8 mouse cellular contexts compared by ENCODE assay signal in the genomic region with DNA sequence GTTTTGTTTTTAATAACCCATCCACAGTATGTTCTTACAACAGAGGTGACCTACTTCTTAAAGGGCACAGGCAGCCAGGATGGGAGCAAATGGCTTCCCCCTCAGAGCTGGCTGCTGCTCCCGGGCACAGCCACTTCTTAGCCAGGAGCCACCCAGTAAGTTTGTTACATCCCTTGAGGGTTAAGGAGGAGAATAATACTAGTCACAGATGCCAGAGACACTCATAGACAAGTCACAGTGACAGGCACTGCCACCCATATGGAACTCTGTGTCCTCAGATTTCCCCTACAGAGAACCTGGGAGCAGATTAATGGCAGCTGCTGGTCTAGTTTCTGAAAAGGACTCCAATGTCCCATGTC. TPM values are rescaled to one million over a fixed set of nuclear protein-coding genes. Genes with fewer than 3 reads are reported as not detected.
A peak's percentile ranks its signal among the peaks of the same experiment; 100 is the strongest.
DNase-seq lines count a peak whose midpoint lies in the region; ATAC-seq and TF ChIP-seq lines count a peak whose summit lies in the region.

No protein-coding gene starts in this region.

- 0 out of 2 replicates have a peak overlapping the region, but pooled peaks have one; percentile 20 for H3K4me3 ChIP-seq in heart, embryonic 15.5 days
- H3K4me3 ChIP-seq in G1E (ENCODE audit: low read depth, low read length) = peak overlapping the region; percentile 69; the same call in 1 of the 2 replicates
- peak overlapping the region; percentile 36 for H3K4me3 ChIP-seq in forebrain, embryonic 15.5 days
- peak overlapping the region; percentile 40 for H3K4me3 ChIP-seq in liver, postnatal 0 days (ENCODE audit: low read depth, low read length)

- 42% methylated on average over 1 of the region's 1 CpGs for WGBS in heart, embryonic 15.5 days
- WGBS in forebrain, embryonic 15.5 days = 21% methylated on average over 1 of the region's 1 CpGs
- 38% methylated on average over 1 of the region's 1 CpGs for WGBS in liver, postnatal 0 days (ENCODE audit: insufficient replicate concordance)

- ATAC-seq in heart, embryonic 15.5 days (replicated peaks; ENCODE audit: insufficient number of reproducible peaks, insufficient read depth, low FRiP score, low read depth) = no peak
- ATAC-seq in G1E (ENCODE audit: extremely low read depth, insufficient number of reproducible peaks, low FRiP score, poor library complexity, severe bottlenecking) = 0 out of 2 replicates have a peak, but pooled peaks have one; percentile 1
- ATAC-seq in forebrain, embryonic 15.5 days (replicated peaks) = 0 out of 2 replicates have a peak, but pooled peaks have one; percentile 6
- peak; percentile 1; the same call in 1 of the 2 replicates for ATAC-seq in liver, postnatal 0 days

- TF ChIP-seq EP300 in liver, postnatal 0 days (IDR thresholded peaks at IDR 0.05; ENCODE audit: low read depth) = no peak

- H3K27ac ChIP-seq in heart, embryonic 15.5 days = peak overlapping the region; percentile 97
- peak overlapping the region; percentile 98 for H3K27ac ChIP-seq in forebrain, embryonic 15.5 days (replicated peaks)
- peak overlapping the region; percentile 100 for H3K27ac ChIP-seq in liver, postnatal 0 days (ENCODE audit: low read depth)

- no peaks in the 10 kb centered on the region for H3K9me3 ChIP-seq in heart, embryonic 15.5 days (replicated peaks)
- no peaks in the 10 kb centered on the region for H3K9me3 ChIP-seq in G1E (replicated peaks)
- no peaks in the 10 kb centered on the region for H3K9me3 ChIP-seq in forebrain, embryonic 15.5 days
- H3K9me3 ChIP-seq in liver, postnatal 0 days (ENCODE audit: low read length) = no peaks in the 10 kb centered on the region

- TF ChIP-seq CTCF in G1E (IDR thresholded peaks at IDR 0.05; ENCODE audit: low read depth, low read length) = no peak
- TF ChIP-seq CTCF in liver, postnatal 0 days (IDR thresholded peaks at IDR 0.05; ENCODE audit: low read depth) = no peak

- no peak for DNase-seq in heart, postnatal 14 days
- DNase-seq in G1E (ENCODE audit: low spot score) = no peak
- no peak for DNase-seq in liver, postnatal 0 days
- no peak for DNase-seq in gastrocnemius, postnatal 14 days
- DNase-seq in right cerebral cortex, postnatal 36 days (ENCODE audit: low spot score in 2 of 2) = no peak
- no peak for DNase-seq in right cerebral cortex, adult 18-20 months

- H3K9ac ChIP-seq in heart, embryonic 15.5 days = peak overlapping the region; percentile 47; the same call in 1 of the 2 replicates
- peak overlapping the region; percentile 41 for H3K9ac ChIP-seq in forebrain, embryonic 15.5 days (replicated peaks)
- H3K9ac ChIP-seq in liver, postnatal 0 days (replicated peaks) = peak overlapping the region; percentile 60

- no peaks in the 10 kb centered on the region for H3K36me3 ChIP-seq in heart, embryonic 15.5 days
- peaks cover 13% of the 10 kb centered on the region for H3K36me3 ChIP-seq in G1E (replicated peaks)
- H3K36me3 ChIP-seq in forebrain, embryonic 15.5 days = no peaks in the 10 kb centered on the region
- H3K36me3 ChIP-seq in liver, postnatal 0 days (replicated peaks; ENCODE audit: insufficient read depth, low read length) = peaks cover 8% of the 10 kb centered on the region; the same call in 1 of the 2 replicates

- no peaks in the 10 kb centered on the region for H3K27me3 ChIP-seq in heart, embryonic 15.5 days
- H3K27me3 ChIP-seq in G1E (ENCODE audit: insufficient read depth, low read length) = peaks cover 4% of the 10 kb centered on the region
- no peaks in the 10 kb centered on the region for H3K27me3 ChIP-seq in forebrain, embryonic 15.5 days
- no peaks in the 10 kb centered on the region for H3K27me3 ChIP-seq in liver, postnatal 0 days (ENCODE audit: insufficient read depth, low read length)

- intact Hi-C loops in heart, postnatal 14 days (cut with DNase I) = no loop called here
- intact Hi-C loops in gastrocnemius, postnatal 14 days (cut with DNase I; ENCODE audit: low total_unique reads) = no loop called here

- H3K4me2 ChIP-seq in heart, embryonic 15.5 days = peak overlapping the region; percentile 62
- H3K4me2 ChIP-seq in forebrain, embryonic 15.5 days (replicated peaks) = peak overlapping the region; percentile 49
- peak overlapping the region; percentile 70 for H3K4me2 ChIP-seq in liver, postnatal 0 days (ENCODE audit: low read depth, low read length)

- H3K4me1 ChIP-seq in heart, embryonic 15.5 days (replicated peaks) = peaks cover 46% of the 10 kb centered on the region
- H3K4me1 ChIP-seq in G1E (ENCODE audit: insufficient read depth, low read depth, low read length) = peaks cover 49% of the 10 kb centered on the region
- peaks cover 57% of the 10 kb centered on the region for H3K4me1 ChIP-seq in forebrain, embryonic 15.5 days
- peaks cover 40% of the 10 kb centered on the region for H3K4me1 ChIP-seq in liver, postnatal 0 days (ENCODE audit: insufficient read depth)

RNA-seq across cellular contexts. Expression of gene Ubc, which starts 2.6 kb away (rescaled TPM):
- polyA plus RNA-seq in heart, embryonic 15.5 days (2015; fragmentation: Nextera tagmentation; extraction: Ambion mirVana) = 782 and 963 TPM in 2 replicates
- total RNA-seq in heart, postnatal 14 days (2021) = 1,000 to 10,000 TPM in 1 of 2 experiments, 100 to 1,000 TPM in 1; 947 to 1,009 TPM
- total RNA-seq in G1E (2014; fragmentation: Nextera tagmentation) = 477 and 495 TPM in 2 replicates
- total RNA-seq in G1E (2017) = 212 and 267 TPM in 2 replicates
- 28.0 and 92.4 TPM in 2 replicates for polyA plus RNA-seq in G1E (2012)
- 1,235 and 1,278 TPM in 2 replicates for polyA plus RNA-seq in forebrain, embryonic 15.5 days (2015; fragmentation: Nextera tagmentation; extraction: Ambion mirVana)
- 369 and 531 TPM in 2 replicates for polyA plus RNA-seq in liver, postnatal 0 days (2015; fragmentation: Nextera tagmentation; extraction: Ambion mirVana)
- total RNA-seq in gastrocnemius, postnatal 14 days (2021) = 1,000 to 10,000 TPM in 1 of 2 experiments, 100 to 1,000 TPM in 1; 660 to 1,001 TPM

RNA-seq across cellular contexts. Expression of gene Gm10382, which starts 3.5 kb away (rescaled TPM):
- polyA plus RNA-seq in heart, embryonic 15.5 days (2015; fragmentation: Nextera tagmentation; extraction: Ambion mirVana) = 0.30 and 0.48 TPM in 2 replicates
- total RNA-seq in heart, postnatal 14 days (2021) = under 1 TPM in 1 of 2 experiments, not detected in 1; 0.24 TPM
- total RNA-seq in G1E (2014; fragmentation: Nextera tagmentation) (not detected in 2 replicates), G1E (2017) (not detected in 2 replicates)
- polyA plus RNA-seq in G1E (2012) = 0.22 and 0.45 TPM in 2 replicates
- polyA plus RNA-seq in forebrain, embryonic 15.5 days (2015; fragmentation: Nextera tagmentation; extraction: Ambion mirVana) = 0.55 TPM in 2 replicates
- 0.17 and 0.18 TPM in 2 replicates for polyA plus RNA-seq in liver, postnatal 0 days (2015; fragmentation: Nextera tagmentation; extraction: Ambion mirVana)
- total RNA-seq in gastrocnemius, postnatal 14 days (2021) = not detected

RNA-seq across cellular contexts. Expression of gene Dhx37, which starts 41.3 kb away (rescaled TPM):
- 7.0 and 10.4 TPM in 2 replicates for polyA plus RNA-seq in heart, embryonic 15.5 days (2015; fragmentation: Nextera tagmentation; extraction: Ambion mirVana)
- 10 to 100 TPM; 10.8 to 11.5 TPM for total RNA-seq in heart, postnatal 14 days (2021)
- total RNA-seq in G1E (2014; fragmentation: Nextera tagmentation) = 29.0 and 30.3 TPM in 2 replicates
- 32.2 and 36.5 TPM in 2 replicates for total RNA-seq in G1E (2017)
- polyA plus RNA-seq in G1E (2012) = 112 and 117 TPM in 2 replicates
- polyA plus RNA-seq in forebrain, embryonic 15.5 days (2015; fragmentation: Nextera tagmentation; extraction: Ambion mirVana) = 11.3 and 13.4 TPM in 2 replicates
- 3.3 and 3.4 TPM in 2 replicates for polyA plus RNA-seq in liver, postnatal 0 days (2015; fragmentation: Nextera tagmentation; extraction: Ambion mirVana)
- 1 to 10 TPM; 3.6 to 4.0 TPM for total RNA-seq in gastrocnemius, postnatal 14 days (2021)

RNA-seq across cellular contexts. Expression of gene Bri3bp, which starts 48.8 kb away (rescaled TPM):
- polyA plus RNA-seq in heart, embryonic 15.5 days (2015; fragmentation: Nextera tagmentation; extraction: Ambion mirVana) = 36.5 and 40.7 TPM in 2 replicates
- 10 to 100 TPM; 48.0 to 62.4 TPM for total RNA-seq in heart, postnatal 14 days (2021)
- 76.6 and 83.4 TPM in 2 replicates for total RNA-seq in G1E (2014; fragmentation: Nextera tagmentation)
- 13.5 and 14.6 TPM in 2 replicates for total RNA-seq in G1E (2017)
- polyA plus RNA-seq in G1E (2012) = 50.1 and 51.7 TPM in 2 replicates
- 35.9 and 38.0 TPM in 2 replicates for polyA plus RNA-seq in forebrain, embryonic 15.5 days (2015; fragmentation: Nextera tagmentation; extraction: Ambion mirVana)
- polyA plus RNA-seq in liver, postnatal 0 days (2015; fragmentation: Nextera tagmentation; extraction: Ambion mirVana) = 20.2 and 20.9 TPM in 2 replicates
- total RNA-seq in gastrocnemius, postnatal 14 days (2021) = 1 to 10 TPM; 5.3 to 6.4 TPM

RNA-seq across cellular contexts. Expression of gene Scarb1, which starts 51.7 kb away (rescaled TPM):
- 54.8 and 68.1 TPM in 2 replicates for polyA plus RNA-seq in heart, embryonic 15.5 days (2015; fragmentation: Nextera tagmentation; extraction: Ambion mirVana)
- 10 to 100 TPM; 60.1 to 77.5 TPM for total RNA-seq in heart, postnatal 14 days (2021)
- total RNA-seq in G1E (2014; fragmentation: Nextera tagmentation) (68.3 and 87.9 TPM in 2 replicates), G1E (2017) (38.0 and 42.9 TPM in 2 replicates)
- 37.4 and 43.7 TPM in 2 replicates for polyA plus RNA-seq in G1E (2012)
- polyA plus RNA-seq in forebrain, embryonic 15.5 days (2015; fragmentation: Nextera tagmentation; extraction: Ambion mirVana) = 27.7 and 28.5 TPM in 2 replicates
- 105 and 109 TPM in 2 replicates for polyA plus RNA-seq in liver, postnatal 0 days (2015; fragmentation: Nextera tagmentation; extraction: Ambion mirVana)
- total RNA-seq in gastrocnemius, postnatal 14 days (2021) = 10 to 100 TPM; 55.0 to 80.1 TPM
